Mouse (Mus musculus) layer of hippocampus, postnatal 14 days (tissue): ENCODE results near the gene D10Jhu81e. TPM values are rescaled to one million over a fixed set of nuclear protein-coding genes. Genes with fewer than 3 reads are reported as not detected.
"Not testable (repeated sequence)": the region's sequence is repeated elsewhere in the genome, so short reads cannot be mapped to it uniquely, and the experiment has no call there.

Source experiments
- DNase-seq, 2 experiments: peaks; one replicate each; pipeline ENCODE4 v3.0.0; 2021 to 2022; ENCODE audit warnings: low spot score in 2 of 2, mixed read lengths in 1 of 2
- long read RNA-seq, 2 experiments: library from polyadenylated mRNA; stranded (forward); transcript quantifications; one replicate each; pipeline ENCODE4 v2.0.0; 2021
- total RNA-seq, 2 experiments: library from RNA; stranded (reverse); gene quantifications; 2 replicates each; pipeline ENCODE4 v1.2.3; 2021

Gene D10Jhu81e
- 100 to 1,000 TPM; 116 to 119 TPM for total RNA-seq
- long read RNA-seq, experiment 1, partial matches to known transcripts: 0 of 2 reads
- long read RNA-seq, experiment 1, other reads (novel, unspliced or antisense): 0 of 2 reads
- long read RNA-seq, experiment 2, partial matches to known transcripts: 0 of 3 reads
- long read RNA-seq, experiment 2, other reads (novel, unspliced or antisense): 1 of 3 reads

- peak; percentile 99 to 100 for DNase-seq
Observed at GRCm38 (mm10) chr10:78169281-78170042, at the start of gene D10Jhu81e. TSS of gene D10Jhu81e (minus strand) at chr10:78169782.

- no peak for DNase-seq
Observed at GRCm38 (mm10) chr10:78218576-78218975, 49.0 kb upstream of the D10Jhu81e start.

- DNase-seq: no peak
Observed at GRCm38 (mm10) chr10:78216376-78217083, 46.9 kb upstream of the D10Jhu81e start.

- DNase-seq: no peak
Observed at GRCm38 (mm10) chr10:78214371-78214770, 44.8 kb upstream of the D10Jhu81e start.

- no peak for DNase-seq
Observed at GRCm38 (mm10) chr10:78211311-78211710, 41.7 kb upstream of the D10Jhu81e start.

- DNase-seq: no peak
Observed at GRCm38 (mm10) chr10:78201182-78201581, 31.6 kb upstream of the D10Jhu81e start.

- DNase-seq: no peak
Observed at GRCm38 (mm10) chr10:78192933-78193332, 23.4 kb upstream of the D10Jhu81e start.

- not testable (repeated sequence) for DNase-seq
Observed at GRCm38 (mm10) chr10:78186076-78186475, 16.5 kb upstream of the D10Jhu81e start.

GRCm38 (mm10) chr10:78185381-78185725 lies 15.8 kb upstream of the D10Jhu81e start:
- no peak for DNase-seq

- DNase-seq: peak; percentile 77 to 91
Observed at GRCm38 (mm10) chr10:78184531-78185380, 15.2 kb upstream of the D10Jhu81e start, which contains the start of gene Pwp2. TSS of gene Pwp2 (minus strand) at chr10:78185149.

GRCm38 (mm10) chr10:78183577-78183976 lies 14.0 kb upstream of the D10Jhu81e start:
- DNase-seq: no peak

- DNase-seq: no peak
Observed at GRCm38 (mm10) chr10:78182321-78182720, 12.7 kb upstream of the D10Jhu81e start.

GRCm38 (mm10) chr10:78174474-78174873 lies 4.9 kb upstream of the D10Jhu81e start:
- no peak for DNase-seq

- DNase-seq: no peak
Observed at GRCm38 (mm10) chr10:78171581-78171980, 2.0 kb upstream of the D10Jhu81e start.

GRCm38 (mm10) chr10:78171057-78171456 lies 1.5 kb upstream of the D10Jhu81e start:
- DNase-seq: no peak

- DNase-seq: no peak
Observed at GRCm38 (mm10) chr10:78170445-78170844, 863 bp upstream of the D10Jhu81e start.

- no peak for DNase-seq
Observed at GRCm38 (mm10) chr10:78168792-78169191, 790 bp downstream of the D10Jhu81e start.

- DNase-seq: no peak
Observed at GRCm38 (mm10) chr10:78167775-78168174, 1.8 kb downstream of the D10Jhu81e start.

- no peak for DNase-seq
Observed at GRCm38 (mm10) chr10:78167333-78167732, 2.2 kb downstream of the D10Jhu81e start.

- no peak for DNase-seq
Observed at GRCm38 (mm10) chr10:78165256-78166005, 4.2 kb downstream of the D10Jhu81e start.
